Mouse (Mus musculus) central nervous system, embryonic 11.5 days (tissue): Measurements from ENCODE around the gene Gm13277. TPM values are rescaled to one million over a fixed set of nuclear protein-coding genes. Genes with fewer than 3 reads are reported as not detected.

Experiments used
- polyA plus RNA-seq: library from polyadenylated mRNA; depleted of rRNA; stranded (reverse); fragments of >200 nt; gene quantifications from 2 replicates; pipeline ENCODE4 v1.2.3, GENCODE M21; 2012; rRNA removed

Gene Gm13277
- polyA plus RNA-seq, result not detected in 2 replicates

DNA sequence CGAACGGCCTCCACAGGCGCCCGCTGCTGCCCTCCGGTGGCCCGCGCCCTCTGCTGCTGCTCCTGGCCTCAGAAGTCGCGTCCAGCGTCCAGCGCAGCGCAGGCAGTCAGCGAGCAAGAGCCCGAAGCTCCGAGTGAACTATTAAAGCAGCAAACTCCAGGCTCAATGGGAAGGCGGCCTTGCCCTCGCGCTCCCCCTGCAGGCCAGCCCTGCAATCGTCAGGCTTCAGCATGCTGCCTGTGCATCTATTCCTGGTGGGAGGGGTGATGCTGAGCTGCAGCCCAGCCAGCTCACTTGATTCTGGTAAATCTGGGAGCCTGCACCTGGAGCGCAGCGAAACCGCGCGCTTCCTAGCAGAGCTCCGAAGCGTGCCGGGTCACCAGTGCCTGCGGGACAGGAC, at the start of gene Gm13277:
Gm13277 (plus strand) TSS at position 231 of the 400 bp plus-strand sequence.

DNA sequence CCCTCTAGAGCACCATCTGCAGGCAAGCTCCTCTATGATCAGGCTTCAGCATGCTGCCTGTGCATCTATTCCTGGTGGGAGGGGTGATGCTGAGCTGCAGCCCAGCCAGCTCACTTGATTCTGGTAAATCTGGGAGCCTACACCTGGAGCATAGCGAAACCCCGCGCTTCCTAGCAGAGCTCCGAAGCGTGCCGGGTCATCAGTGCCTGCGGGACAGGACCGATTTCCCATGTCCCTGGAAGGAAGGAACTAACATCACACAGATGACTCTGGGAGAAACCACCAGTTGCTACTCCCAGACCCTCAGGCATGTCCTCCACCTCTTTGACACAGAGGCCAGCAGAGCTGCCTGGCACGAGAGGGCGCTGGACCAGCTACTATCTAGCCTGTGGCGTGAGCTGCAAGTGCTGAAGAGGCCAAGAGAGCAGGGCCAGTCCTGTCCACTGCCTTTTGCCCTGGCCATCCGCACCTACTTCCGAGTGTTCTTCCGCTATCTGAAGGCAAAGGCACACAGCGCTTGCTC, 33.6 kb upstream of the Gm13277 start, which contains the start of gene Gm13271:
Gm13271 (plus strand) TSS at position 51 of the 523 bp plus-strand sequence.

DNA sequence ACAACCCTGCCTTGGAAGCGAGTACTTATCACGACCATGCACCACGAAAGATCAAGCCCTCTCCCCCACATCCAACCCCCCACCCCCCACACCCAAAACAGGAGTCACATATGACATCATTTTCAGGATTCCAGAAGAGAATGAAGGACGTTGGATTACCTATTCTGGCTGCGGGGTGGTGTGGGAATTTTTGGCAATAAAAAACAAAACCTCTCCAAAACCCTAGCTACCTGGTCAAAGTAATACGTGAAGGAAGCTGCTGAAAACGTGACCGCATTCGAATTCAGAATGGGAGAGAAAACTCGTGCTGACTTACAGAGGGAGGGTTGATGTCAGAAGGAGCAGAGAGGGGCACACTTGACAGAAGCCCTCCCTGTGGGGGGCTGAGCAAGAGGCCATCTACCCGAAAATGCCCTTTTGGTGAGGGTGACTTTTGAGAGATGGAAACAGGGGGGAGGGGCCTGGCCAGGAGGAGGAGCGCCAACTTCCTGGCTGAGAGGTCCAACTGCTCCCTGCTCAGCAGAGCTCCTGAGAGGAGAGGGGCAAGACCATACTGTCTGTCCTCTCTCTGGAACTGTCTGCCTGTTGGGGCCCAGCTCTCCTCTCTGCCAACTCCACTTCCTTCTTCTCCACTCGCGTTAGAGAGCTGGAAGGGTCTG, 28.7 kb upstream of the Gm13277 start, which contains the start of gene Gm13283:
Gm13283 (plus strand) TSS at position 510 of the 659 bp plus-strand sequence.

DNA sequence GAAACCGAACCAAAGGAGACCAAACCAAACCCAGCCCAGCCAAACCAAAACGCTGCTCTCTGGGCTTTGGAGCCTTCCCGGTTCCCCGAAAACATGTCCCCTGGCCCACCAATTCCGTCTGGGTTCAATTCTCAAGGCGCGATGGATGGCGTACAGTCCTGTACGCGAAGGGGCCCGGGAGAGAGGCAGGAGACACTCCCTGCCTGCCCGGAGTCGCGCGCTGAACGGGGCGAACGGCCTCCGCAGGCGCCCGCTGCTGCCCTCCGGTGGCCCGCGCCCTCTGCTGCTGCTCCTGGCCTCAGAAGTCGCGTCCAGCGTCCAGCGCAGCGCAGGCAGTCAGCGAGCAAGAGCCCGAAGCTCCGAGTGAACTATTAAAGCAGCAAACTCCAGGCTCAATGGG, 14.9 kb upstream of the Gm13277 start, which contains the start of gene Gm13290:
Gm13290 (plus strand) TSS at position 301 of the 400 bp plus-strand sequence.

DNA sequence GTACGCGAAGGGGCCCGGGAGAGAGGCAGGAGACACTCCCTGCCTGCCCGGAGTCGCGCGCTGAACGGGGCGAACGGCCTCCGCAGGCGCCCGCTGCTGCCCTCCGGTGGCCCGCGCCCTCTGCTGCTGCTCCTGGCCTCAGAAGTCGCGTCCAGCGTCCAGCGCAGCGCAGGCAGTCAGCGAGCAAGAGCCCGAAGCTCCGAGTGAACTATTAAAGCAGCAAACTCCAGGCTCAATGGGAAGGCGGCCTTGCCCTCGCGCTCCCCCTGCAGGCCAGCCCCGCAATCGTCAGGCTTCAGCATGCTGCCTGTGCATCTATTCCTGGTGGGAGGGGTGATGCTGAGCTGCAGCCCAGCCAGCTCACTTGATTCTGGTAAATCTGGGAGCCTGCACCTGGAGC, 11.8 kb upstream of the Gm13277 start, which contains the start of gene Gm13289:
Gm13289 (plus strand) TSS at position 301 of the 400 bp plus-strand sequence.

DNA sequence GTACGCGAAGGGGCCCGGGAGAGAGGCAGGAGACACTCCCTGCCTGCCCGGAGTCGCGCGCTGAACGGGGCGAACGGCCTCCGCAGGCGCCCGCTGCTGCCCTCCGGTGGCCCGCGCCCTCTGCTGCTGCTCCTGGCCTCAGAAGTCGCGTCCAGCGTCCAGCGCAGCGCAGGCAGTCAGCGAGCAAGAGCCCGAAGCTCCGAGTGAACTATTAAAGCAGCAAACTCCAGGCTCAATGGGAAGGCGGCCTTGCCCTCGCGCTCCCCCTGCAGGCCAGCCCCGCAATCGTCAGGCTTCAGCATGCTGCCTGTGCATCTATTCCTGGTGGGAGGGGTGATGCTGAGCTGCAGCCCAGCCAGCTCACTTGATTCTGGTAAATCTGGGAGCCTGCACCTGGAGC, 8.9 kb upstream of the Gm13277 start, which contains the start of gene Gm13272:
Gm13272 (plus strand) TSS at position 301 of the 400 bp plus-strand sequence.

DNA sequence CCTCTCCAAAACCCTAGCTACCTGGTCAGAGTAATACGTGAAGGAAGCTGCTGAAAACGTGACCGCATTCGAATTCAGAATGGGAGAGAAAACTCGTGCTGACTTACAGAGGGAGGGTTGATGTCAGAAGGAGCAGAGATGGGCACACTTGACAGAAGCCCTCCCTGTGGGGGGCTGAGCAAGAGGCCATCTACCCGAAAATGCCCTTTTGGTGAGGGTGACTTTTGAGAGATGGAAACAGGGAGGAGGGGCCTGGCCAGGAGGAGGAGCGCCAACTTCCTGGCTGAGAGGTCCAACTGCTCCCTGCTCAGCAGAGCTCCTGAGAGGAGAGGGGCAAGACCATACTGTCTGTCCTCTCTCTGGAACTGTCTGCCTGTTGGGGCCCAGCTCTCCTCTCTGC, 6.6 kb upstream of the Gm13277 start, which contains the start of gene Ifnz:
Ifnz (plus strand) TSS at position 301 of the 400 bp plus-strand sequence.

DNA sequence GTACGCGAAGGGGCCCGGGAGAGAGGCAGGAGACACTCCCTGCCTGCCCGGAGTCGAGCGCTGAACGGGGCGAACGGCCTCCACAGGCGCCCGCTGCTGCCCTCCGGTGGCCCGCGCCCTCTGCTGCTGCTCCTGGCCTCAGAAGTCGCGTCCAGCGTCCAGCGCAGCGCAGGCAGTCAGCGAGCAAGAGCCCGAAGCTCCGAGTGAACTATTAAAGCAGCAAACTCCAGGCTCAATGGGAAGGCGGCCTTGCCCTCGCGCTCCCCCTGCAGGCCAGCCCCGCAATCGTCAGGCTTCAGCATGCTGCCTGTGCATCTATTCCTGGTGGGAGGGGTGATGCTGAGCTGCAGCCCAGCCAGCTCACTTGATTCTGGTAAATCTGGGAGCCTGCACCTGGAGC, 3.0 kb upstream of the Gm13277 start, which contains the start of gene Gm13276:
Gm13276 (plus strand) TSS at position 301 of the 400 bp plus-strand sequence.

DNA sequence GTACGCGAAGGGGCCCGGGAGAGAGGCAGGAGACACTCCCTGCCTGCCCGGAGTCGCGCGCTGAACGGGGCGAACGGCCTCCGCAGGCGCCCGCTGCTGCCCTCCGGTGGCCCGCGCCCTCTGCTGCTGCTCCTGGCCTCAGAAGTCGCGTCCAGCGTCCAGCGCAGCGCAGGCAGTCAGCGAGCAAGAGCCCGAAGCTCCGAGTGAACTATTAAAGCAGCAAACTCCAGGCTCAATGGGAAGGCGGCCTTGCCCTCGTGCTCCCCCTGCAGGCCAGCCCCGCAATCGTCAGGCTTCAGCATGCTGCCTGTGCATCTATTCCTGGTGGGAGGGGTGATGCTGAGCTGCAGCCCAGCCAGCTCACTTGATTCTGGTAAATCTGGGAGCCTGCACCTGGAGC, 2.8 kb downstream of the Gm13277 start, which contains the start of gene Gm13278:
Gm13278 (plus strand) TSS at position 301 of the 400 bp plus-strand sequence.

DNA sequence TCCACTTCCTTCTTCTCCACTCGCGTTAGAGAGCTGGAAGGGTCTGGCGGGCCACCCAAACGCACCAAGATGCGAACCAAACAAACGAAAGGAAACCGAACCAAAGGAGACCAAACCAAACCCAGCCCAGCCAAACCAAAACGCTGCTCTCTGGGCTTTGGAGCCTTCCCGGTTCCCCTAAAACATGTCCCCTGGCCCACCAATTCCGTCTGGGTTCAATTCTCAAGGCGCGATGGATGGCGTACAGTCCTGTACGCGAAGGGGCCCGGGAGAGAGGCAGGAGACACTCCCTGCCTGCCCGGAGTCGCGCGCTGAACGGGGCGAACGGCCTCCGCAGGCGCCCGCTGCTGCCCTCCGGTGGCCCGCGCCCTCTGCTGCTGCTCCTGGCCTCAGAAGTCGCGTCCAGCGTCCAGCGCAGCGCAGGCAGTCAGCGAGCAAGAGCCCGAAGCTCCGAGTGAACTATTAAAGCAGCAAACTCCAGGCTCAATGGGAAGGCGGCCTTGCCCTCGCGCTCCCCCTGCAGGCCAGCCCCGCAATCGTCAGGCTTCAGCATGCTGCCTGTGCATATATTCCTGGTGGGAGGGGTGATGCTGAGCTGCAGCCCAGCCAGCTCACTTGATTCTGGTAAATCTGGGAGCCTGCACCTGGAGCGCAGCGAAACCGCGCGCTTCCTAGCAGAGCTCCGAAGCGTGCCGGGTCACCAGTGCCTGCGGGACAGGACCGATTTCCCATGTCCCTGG, 5.7 kb downstream of the Gm13277 start, which contains the start of gene Gm13275:
Gm13275 (plus strand) TSS at position 552 of the 740 bp plus-strand sequence.

DNA sequence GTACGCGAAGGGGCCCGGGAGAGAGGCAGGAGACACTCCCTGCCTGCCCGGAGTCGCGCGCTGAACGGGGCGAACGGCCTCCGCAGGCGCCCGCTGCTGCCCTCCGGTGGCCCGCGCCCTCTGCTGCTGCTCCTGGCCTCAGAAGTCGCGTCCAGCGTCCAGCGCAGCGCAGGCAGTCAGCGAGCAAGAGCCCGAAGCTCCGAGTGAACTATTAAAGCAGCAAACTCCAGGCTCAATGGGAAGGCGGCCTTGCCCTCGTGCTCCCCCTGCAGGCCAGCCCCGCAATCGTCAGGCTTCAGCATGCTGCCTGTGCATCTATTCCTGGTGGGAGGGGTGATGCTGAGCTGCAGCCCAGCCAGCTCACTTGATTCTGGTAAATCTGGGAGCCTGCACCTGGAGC, 8.7 kb downstream of the Gm13277 start, which contains the start of gene Gm13279:
Gm13279 (plus strand) TSS at position 301 of the 400 bp plus-strand sequence.

DNA sequence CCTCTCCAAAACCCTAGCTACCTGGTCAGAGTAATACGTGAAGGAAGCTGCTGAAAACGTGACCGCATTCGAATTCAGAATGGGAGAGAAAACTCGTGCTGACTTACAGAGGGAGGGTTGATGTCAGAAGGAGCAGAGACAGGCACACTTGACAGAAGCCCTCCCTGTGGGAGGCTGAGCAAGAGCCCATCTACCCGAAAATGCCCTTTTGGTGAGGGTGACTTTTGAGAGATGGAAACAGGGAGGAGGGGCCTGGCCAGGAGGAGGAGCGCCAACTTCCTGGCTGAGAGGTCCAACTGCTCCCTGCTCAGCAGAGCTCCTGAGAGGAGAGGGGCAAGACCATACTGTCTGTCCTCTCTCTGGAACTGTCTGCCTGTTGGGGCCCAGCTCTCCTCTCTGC, 10.9 kb downstream of the Gm13277 start, which contains the start of gene Gm13285:
Gm13285 (plus strand) TSS at position 301 of the 400 bp plus-strand sequence.

DNA sequence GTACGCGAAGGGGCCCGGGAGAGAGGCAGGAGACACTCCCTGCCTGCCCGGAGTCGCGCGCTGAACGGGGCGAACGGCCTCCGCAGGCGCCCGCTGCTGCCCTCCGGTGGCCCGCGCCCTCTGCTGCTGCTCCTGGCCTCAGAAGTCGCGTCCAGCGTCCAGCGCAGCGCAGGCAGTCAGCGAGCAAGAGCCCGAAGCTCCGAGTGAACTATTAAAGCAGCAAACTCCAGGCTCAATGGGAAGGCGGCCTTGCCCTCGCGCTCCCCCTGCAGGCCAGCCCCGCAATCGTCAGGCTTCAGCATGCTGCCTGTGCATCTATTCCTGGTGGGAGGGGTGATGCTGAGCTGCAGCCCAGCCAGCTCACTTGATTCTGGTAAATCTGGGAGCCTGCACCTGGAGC, 14.5 kb downstream of the Gm13277 start, which contains the start of gene Gm13287:
Gm13287 (plus strand) TSS at position 301 of the 400 bp plus-strand sequence.

DNA sequence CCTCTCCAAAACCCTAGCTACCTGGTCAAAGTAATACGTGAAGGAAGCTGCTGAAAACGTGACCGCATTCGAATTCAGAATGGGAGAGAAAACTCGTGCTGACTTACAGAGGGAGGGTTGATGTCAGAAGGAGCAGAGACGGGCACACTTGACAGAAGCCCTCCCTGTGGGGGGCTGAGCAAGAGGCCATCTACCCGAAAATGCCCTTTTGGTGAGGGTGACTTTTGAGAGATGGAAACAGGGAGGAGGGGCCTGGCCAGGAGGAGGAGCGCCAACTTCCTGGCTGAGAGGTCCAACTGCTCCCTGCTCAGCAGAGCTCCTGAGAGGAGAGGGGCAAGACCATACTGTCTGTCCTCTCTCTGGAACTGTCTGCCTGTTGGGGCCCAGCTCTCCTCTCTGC, 16.8 kb downstream of the Gm13277 start, which contains the start of gene Gm13288:
Gm13288 (plus strand) TSS at position 301 of the 400 bp plus-strand sequence.

DNA sequence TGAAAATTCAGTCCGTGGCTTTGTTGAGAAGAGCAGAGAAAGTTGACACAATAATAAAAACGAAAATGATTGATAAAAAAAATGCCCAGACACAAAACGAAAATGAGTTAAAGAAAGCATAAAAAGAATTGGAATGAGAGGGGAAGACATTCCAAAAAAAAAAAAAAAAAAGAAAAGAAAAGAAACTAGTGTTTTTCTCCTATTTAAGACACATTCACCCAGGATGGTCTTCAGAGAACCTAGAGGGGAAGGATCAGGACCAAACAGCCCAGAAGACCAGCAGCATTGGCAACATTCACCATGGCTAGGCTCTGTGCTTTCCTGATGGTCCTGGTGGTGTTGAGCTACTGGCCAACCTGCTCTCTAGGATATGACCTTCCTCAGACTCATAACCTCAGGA, 27.5 kb downstream of the Gm13277 start, which contains the start of gene Ifna7:
Ifna7 (plus strand) TSS at position 301 of the 400 bp plus-strand sequence.

DNA sequence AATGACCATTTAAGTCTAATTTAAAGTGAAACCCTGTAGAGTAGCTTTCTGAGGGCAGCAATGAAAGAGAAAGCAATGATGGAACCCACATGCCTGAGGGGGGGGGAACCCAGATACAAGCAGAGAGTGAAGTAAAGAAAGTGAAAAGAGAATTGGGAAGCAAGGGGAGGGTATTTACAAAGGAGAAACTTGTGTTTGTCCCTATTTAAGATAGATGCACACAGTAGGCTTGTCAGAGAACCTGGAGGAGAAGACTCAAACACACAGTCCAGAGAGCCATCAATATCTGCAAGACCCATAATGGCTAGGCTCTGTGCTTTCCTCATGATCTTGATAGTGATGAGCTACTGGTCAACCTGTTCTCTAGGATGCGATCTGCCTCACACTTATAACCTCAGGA, 31.2 kb downstream of the Gm13277 start, which contains the start of gene Ifna11:
Ifna11 (plus strand) TSS at position 301 of the 400 bp plus-strand sequence.

DNA sequence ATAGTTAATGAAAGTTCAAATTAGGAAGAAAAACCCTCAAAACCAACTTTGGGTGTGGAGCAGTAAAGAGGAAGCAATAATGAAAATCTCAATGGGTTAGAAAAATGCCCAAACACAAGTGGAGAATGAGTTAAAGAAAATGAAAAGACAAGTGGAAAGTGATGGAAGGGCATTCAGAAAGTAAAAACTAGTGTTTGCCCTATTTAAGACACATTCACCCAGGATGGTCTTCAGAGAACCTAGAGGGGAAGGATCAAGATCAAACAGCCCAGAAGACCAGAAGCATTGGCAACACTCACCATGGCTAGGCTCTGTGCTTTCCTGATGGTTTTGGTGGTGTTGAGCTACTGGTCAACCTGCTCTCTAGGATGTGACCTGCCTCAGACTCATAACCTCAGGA, 38.7 kb downstream of the Gm13277 start, which contains the start of gene Ifna6:
Ifna6 (plus strand) TSS at position 301 of the 400 bp plus-strand sequence.

DNA sequence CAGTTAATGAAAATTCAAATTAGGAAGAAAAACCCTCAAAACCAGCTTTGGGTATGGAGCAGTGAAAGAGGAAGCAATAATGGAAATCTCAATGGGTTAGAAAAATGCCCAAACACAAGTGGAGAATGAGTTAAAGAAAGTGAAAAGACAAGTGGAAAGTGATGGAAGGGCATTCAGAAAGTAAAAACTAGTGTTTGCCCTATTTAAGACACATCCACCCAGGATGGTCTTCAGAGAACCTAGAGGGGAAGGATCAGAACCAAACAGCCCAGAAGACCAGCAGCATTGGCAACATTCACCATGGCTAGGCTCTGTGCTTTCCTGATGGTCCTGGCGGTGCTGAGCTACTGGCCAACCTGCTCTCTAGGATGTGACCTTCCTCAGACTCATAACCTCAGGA, 46.8 kb downstream of the Gm13277 start, which contains the start of gene Ifna5:
Ifna5 (plus strand) TSS at position 301 of the 400 bp plus-strand sequence.

